17 mouse cellular contexts compared by ENCODE assay signal in genomic region chr4:151634771-151635170, GRCm38 (mm10).
A peak's percentile ranks its signal among the peaks of the same experiment; 100 is the strongest.
DNase-seq lines count a peak whose midpoint lies in the region; ATAC-seq lines count a peak whose summit lies in the region.
"Had no signal": no experiment of that assay in that cellular context is flagged by ENCODE, and none has a peak within 500 bp of the region (broad histone marks: within the 10 kb centered on the region; RNA-seq: fewer than 3 reads in every experiment).

No protein-coding gene starts in this region.

- no peak for DNase-seq in frontal cortex, postnatal 14 days (ENCODE audit: low spot score in 2 of 2)
- peak; percentile 40 for DNase-seq in right cerebral cortex, adult 18-20 months
- no peak for DNase-seq in right cerebral cortex, postnatal 25 days
- DNase-seq in heart, adult 8-10 months (ENCODE audit: low spot score) = peak; percentile 68
- DNase-seq in skeletal muscle tissue, adult 2 months (ENCODE audit: low read depth, low spot score) = peak; percentile 52
- no peak for DNase-seq in kidney, postnatal 14 days
- no peak for DNase-seq in retina, postnatal 1 day
- DNase-seq: cerebellum, postnatal 10 days; kidney, postnatal 36 days; layer of hippocampus, postnatal 36 days; lung, adult 18-20 months; right cerebral cortex, postnatal 4 days; thymus, postnatal 4 days had no signal

- peak; percentile 27; the same call in 1 of the 2 replicates for ATAC-seq in frontal cortex, adult (ENCODE audit: low TSS enrichment)
- ATAC-seq: CD4-positive, CD25-positive, alpha-beta regulatory T cell, adult 4 months; forebrain, embryonic 16.5 days; intestine, embryonic 16.5 days had no signal

Comparison
In these comparisons a context has a peak if more than half of its experiments do, and no peak if none do; other contexts are left out.
1. DNase-seq: peak in right cerebral cortex, adult 18-20 months (single experiment), heart, adult 8-10 months (single experiment) and skeletal muscle tissue, adult 2 months (single experiment); none in frontal cortex, postnatal 14 days (0 of 2), right cerebral cortex, postnatal 25 days (single experiment), kidney, postnatal 14 days (single experiment) and retina, postnatal 1 day (single experiment).